Mouse (Mus musculus): ENCODE measurements around the gene Tmem37.

DNA sequence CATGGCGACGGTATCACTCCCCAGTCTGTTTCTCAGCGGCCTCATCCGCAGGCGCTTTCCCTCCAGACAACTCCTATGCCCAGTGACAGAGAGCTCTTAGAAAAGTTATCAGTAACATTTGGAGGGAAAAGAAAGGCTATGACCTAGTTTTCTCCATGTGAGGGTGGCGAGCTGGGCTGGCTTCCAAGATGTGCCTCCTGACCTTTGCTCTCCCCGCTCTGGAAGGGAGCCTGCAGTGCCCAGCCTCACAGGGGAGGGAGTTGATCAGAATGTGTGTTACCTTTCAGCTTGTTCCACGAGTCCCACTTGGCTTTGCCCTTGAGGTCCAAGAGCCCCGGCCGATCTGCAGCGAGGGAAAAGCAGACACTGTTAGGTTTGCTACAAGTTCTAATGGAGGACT lies 42.2 kb upstream of the Tmem37 start:
- TF ChIP-seq POLR2A (IDR thresholded peaks at IDR 0.05; ENCODE audit: insufficient read length, low read depth) (no peak), POLR2AphosphoS2 (IDR thresholded peaks at IDR 0.05; ENCODE audit: insufficient read length, low read depth) (no peak), MYOG (IDR thresholded peaks at IDR 0.05; ENCODE audit: control insufficient read depth in 1 of 3, insufficient read depth in 1 of 3, insufficient read length in 2 of 3, low read depth in 2 of 3) (no peak), TCF12 (IDR thresholded peaks at IDR 0.05; ENCODE audit: insufficient read depth, poor library complexity, severe bottlenecking) (no peak), MYOD1 (IDR thresholded peaks at IDR 0.05; ENCODE audit: control insufficient read depth in 1 of 3, insufficient read length in 2 of 3, low read depth in 2 of 3) (no peak), TCF3 (IDR thresholded peaks at IDR 0.05; ENCODE audit: insufficient read length, low read depth) (no peak)

All from myocyte (in vitro differentiated cells).